Comparison of ENCODE assay signal across 12 mouse cellular contexts in the genomic region with DNA sequence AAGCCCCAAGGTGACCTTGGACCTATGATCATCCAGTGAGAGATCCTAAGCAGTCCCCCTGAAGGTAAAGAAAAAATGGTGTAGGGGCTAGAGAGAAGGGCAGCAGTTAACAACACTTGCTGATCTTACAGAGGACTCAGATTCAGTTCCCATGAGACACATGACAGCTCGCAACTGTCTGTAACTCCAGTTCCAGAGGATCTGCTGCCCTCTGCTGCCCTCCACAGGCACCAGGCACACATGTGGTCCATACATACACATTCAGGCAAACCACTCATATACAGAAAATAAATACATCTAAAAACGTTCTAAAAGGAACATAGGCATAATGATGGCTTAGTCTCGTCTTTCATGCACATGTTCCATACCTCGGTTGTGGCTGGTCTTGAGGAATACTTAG.
DNase-seq lines count a peak whose midpoint lies in the region; TF ChIP-seq lines count a peak whose summit lies in the region.
"Had no signal": no experiment of that assay in that cellular context is flagged by ENCODE, and none has a peak within 500 bp of the region (broad histone marks: within the 10 kb centered on the region; RNA-seq: fewer than 3 reads in every experiment).

No protein-coding gene starts in this region.

- no peaks in the 10 kb centered on the region for H3K9me3 ChIP-seq in MEL (replicated peaks; ENCODE audit: insufficient read depth, low read length)
- H3K9me3 ChIP-seq: heart, embryonic 15.5 days; megakaryocyte, embryonic 14.5 days had no signal

- TF ChIP-seq EP300 in MEL (IDR thresholded peaks at IDR 0.05; ENCODE audit: low read depth in 1 of 2, low read length in 2 of 2) = no peak

- TF ChIP-seq RAD21 in MEL (IDR thresholded peaks at IDR 0.05; ENCODE audit: low read depth, low read length) = peak; percentile 59

- no peak overlapping the region for H3K9ac ChIP-seq in MEL (ENCODE audit: control insufficient read depth, low read depth, low read length, poor library complexity, severe bottlenecking)
- H3K9ac ChIP-seq: heart, embryonic 15.5 days had no signal

- H3K36me3 ChIP-seq in MEL (ENCODE audit: control insufficient read depth in 1 of 2, insufficient read depth in 2 of 2, low read length in 2 of 2) = no peaks in the 10 kb centered on the region
- H3K36me3 ChIP-seq: heart, embryonic 15.5 days had no signal

- intact Hi-C loops in heart, postnatal 36 days (cut with DNase I) = no loop called here

- DNase-seq in adrenal gland, postnatal 14 days = peak; percentile 21
- DNase-seq in adrenal gland, adult 2 months = no peak
- DNase-seq in lung, adult 2 months = no peak
- no peak for DNase-seq in lung, adult 18-20 months
- DNase-seq in MEL (ENCODE audit: low read depth, low spot score) = peak; percentile 19
- DNase-seq in naive thymus-derived CD4-positive, alpha-beta T cell, adult 2 months (ENCODE audit: low read depth) = peak; percentile 16
- no peak for DNase-seq in cerebellum, adult 2 months
- DNase-seq in heart, postnatal 36 days = no peak
- DNase-seq: kidney, postnatal 14 days; left cerebral cortex, postnatal 4 days had no signal

- H3K4me3 ChIP-seq in lung, adult 2 months (replicated peaks; ENCODE audit: extremely low read depth, low read depth, low read length) = no peak overlapping the region
- no peak overlapping the region for H3K4me3 ChIP-seq in MEL (ENCODE audit: control insufficient read depth in 1 of 2, insufficient read depth in 1 of 2, low read depth in 2 of 2, low read length in 2 of 2)
- H3K4me3 ChIP-seq in cerebellum, adult 2 months (replicated peaks; ENCODE audit: insufficient read depth, low read depth, low read length) = no peak overlapping the region
- H3K4me3 ChIP-seq: heart, embryonic 15.5 days; megakaryocyte, embryonic 14.5 days had no signal

- no peak for TF ChIP-seq POLR2A in lung, adult 2 months (IDR thresholded peaks at IDR 0.05; ENCODE audit: borderline replicate concordance, extremely low read depth, low read depth, low read length)
- TF ChIP-seq POLR2A in MEL (IDR thresholded peaks at IDR 0.05; ENCODE audit: control insufficient read depth in 1 of 2, insufficient read depth in 1 of 2, low read depth in 1 of 2, low read length in 2 of 2, poor library complexity in 1 of 2) = no peak
- no peak for TF ChIP-seq POLR2A in cerebellum, adult 2 months (IDR thresholded peaks at IDR 0.05; ENCODE audit: borderline replicate concordance, insufficient read depth, low read length)

- peak; percentile 47 for TF ChIP-seq CTCF in lung, adult 2 months (IDR thresholded peaks at IDR 0.05; ENCODE audit: insufficient read depth, low read length)
- TF ChIP-seq CTCF in MEL (IDR thresholded peaks at IDR 0.05 in 2 of 3, conservative IDR thresholded peaks at IDR 0.05 in 1 of 3; ENCODE audit: control insufficient read depth in 1 of 3, insufficient read depth in 1 of 3, low read depth in 2 of 3, low read length in 3 of 3, poor library complexity in 1 of 3, severe bottlenecking in 1 of 3) = peak; percentile 15 to 58 (median 52); a peak in 4 of 6 replicates
- TF ChIP-seq CTCF in cerebellum, adult 2 months (IDR thresholded peaks at IDR 0.05; ENCODE audit: borderline replicate concordance, insufficient read depth, low read depth, low read length) = no peak

- H3K4me1 ChIP-seq in lung, adult 2 months (ENCODE audit: control insufficient read depth, insufficient read depth, low read length) = no peaks in the 10 kb centered on the region
- no peaks in the 10 kb centered on the region for H3K4me1 ChIP-seq in MEL (ENCODE audit: control insufficient read depth in 1 of 2, insufficient read depth in 2 of 2, low read length in 2 of 2)
- H3K4me1 ChIP-seq in cerebellum, adult 2 months (ENCODE audit: control insufficient read depth, insufficient read depth, low read length) = no peaks in the 10 kb centered on the region
- H3K4me1 ChIP-seq: megakaryocyte, embryonic 14.5 days had no signal

- WGBS in lung, adult 2 months = 68% methylated on average over 4 of the region's 4 CpGs
- WGBS in cerebellum, adult 2 months = 73% methylated on average over 4 of the region's 4 CpGs

- H3K79me2 ChIP-seq in MEL (ENCODE audit: control insufficient read depth, insufficient read depth, low read length, poor library complexity) = no peaks in the 10 kb centered on the region

- no peak overlapping the region for H3K27ac ChIP-seq in MEL (ENCODE audit: control insufficient read depth, low read depth, low read length)
- no peak overlapping the region for H3K27ac ChIP-seq in cerebellum, adult 2 months (ENCODE audit: insufficient read depth, low read length)
- H3K27ac ChIP-seq: heart, embryonic 15.5 days had no signal

- H3K27me3 ChIP-seq in MEL (ENCODE audit: control insufficient read depth in 1 of 2, insufficient read depth in 2 of 2, low read length in 2 of 2) = no peaks in the 10 kb centered on the region
- no peaks in the 10 kb centered on the region for H3K27me3 ChIP-seq in cerebellum, adult 2 months (ENCODE audit: control insufficient read depth, insufficient read depth, low read length)
- H3K27me3 ChIP-seq: heart, embryonic 15.5 days; megakaryocyte, embryonic 14.5 days had no signal

TF ChIP-seq in MEL, 35 proteins besides CTCF, POLR2A, EP300 and RAD21:
- no peak for TF ChIP-seq NELFE (IDR thresholded peaks at IDR 0.05; ENCODE audit: low read depth, low read length)
- TF ChIP-seq NRF1 (IDR thresholded peaks at IDR 0.05; ENCODE audit: insufficient read depth, low read depth, low read length, poor library complexity, severe bottlenecking) = no peak
- TF ChIP-seq SMC3 (IDR thresholded peaks at IDR 0.05; ENCODE audit: low read depth, low read length) = peak; percentile 54
TF ChIP-seq in MEL: peak in this region for 1.

Comparison
In these comparisons a context has a peak if more than half of its experiments do, and no peak if none do; other contexts are left out.
1. DNase-seq: peak in adrenal gland, postnatal 14 days (single experiment), MEL (single experiment) and naive thymus-derived CD4-positive, alpha-beta T cell, adult 2 months (single experiment); none in adrenal gland, adult 2 months (single experiment), lung, adult 2 months (single experiment), lung, adult 18-20 months (0 of 2), cerebellum, adult 2 months (0 of 2) and heart, postnatal 36 days (0 of 2).